Mouse (Mus musculus) CH12.LX (cell line): ENCODE data around the gene Emc10. TPM values are rescaled to one million over a fixed set of nuclear protein-coding genes. Genes with fewer than 3 reads are reported as not detected.
A peak's percentile ranks its signal among the peaks of the same experiment; 100 is the strongest.

Experiments
- DNase-seq: peaks from one replicate; pipeline ENCODE4 v3.0.0-alpha.2; 2013; ENCODE audit errors: extremely low read depth
- H3K27ac ChIP-seq: 2 replicates; pipeline ENCODE4 v1.5.1; 2012; ENCODE audit warnings: low read depth, mild to moderate bottlenecking, control low read depth, moderate library complexity; ENCODE audit not compliant: insufficient read depth
- H3K27me3 ChIP-seq: replicated peaks from 2 replicates; pipeline ENCODE3; 2012; ENCODE audit warnings: inconsistent platforms
- H3K36me3 ChIP-seq, 2 experiments: replicated peaks in 1 of 2; 2 replicates each; pipeline versions ENCODE3 to v1.6.1; 2012; ENCODE audit warnings: inconsistent platforms in 1 of 2, low read length in 1 of 2, mild to moderate bottlenecking in 1 of 2, mixed read lengths in 1 of 2, moderate library complexity in 1 of 2; ENCODE audit not compliant: control insufficient read depth in 1 of 2, insufficient read depth in 1 of 2
- H3K4me1 ChIP-seq, 2 experiments: 2 replicates each; pipeline ENCODE4 v1.6.1; 2012; ENCODE audit warnings: inconsistent platforms in 1 of 2, moderate library complexity in 1 of 2; ENCODE audit not compliant: insufficient read depth in 2 of 2, control insufficient read depth in 1 of 2
- H3K4me2 ChIP-seq: 2 replicates; pipeline ENCODE4 v1.6.1; 2012; ENCODE audit warnings: low read depth, mild to moderate bottlenecking, control low read depth; ENCODE audit not compliant: poor library complexity, insufficient read depth, severe bottlenecking
- H3K4me3 ChIP-seq, 3 experiments: fragments of 150-350 bp in 1 of 3; sonication (generic) in 1 of 3; replicated peaks in 1 of 3; 2 replicates each; pipeline versions ENCODE3 to v1.5.1; 2011 to 2012; ENCODE audit warnings: low read depth in 2 of 3, low read length in 2 of 3, mild to moderate bottlenecking in 2 of 3, moderate library complexity in 2 of 3, control low read depth in 1 of 3, improper control_type of control experiment in 1 of 3, inconsistent platforms in 1 of 3, mixed read lengths in 1 of 3; ENCODE audit not compliant: poor library complexity in 1 of 3
- H3K79me2 ChIP-seq: replicated peaks from 2 replicates; pipeline ENCODE4 v1.6.1; 2012; ENCODE audit warnings: mild to moderate bottlenecking, moderate library complexity; ENCODE audit not compliant: control insufficient read depth, poor library complexity, insufficient read depth, severe bottlenecking; ENCODE audit errors: extremely low read depth
- H3K9ac ChIP-seq: 2 replicates; pipeline ENCODE4 v1.6.1; 2012; ENCODE audit warnings: low read depth, mild to moderate bottlenecking, control low read depth, moderate library complexity; ENCODE audit not compliant: insufficient read depth
- H3K9me3 ChIP-seq: replicated peaks from 2 replicates; pipeline ENCODE3; 2012; ENCODE audit warnings: low read length, inconsistent platforms, mixed read lengths
- BHLHE40 ChIP-seq: IDR thresholded peaks from 2 replicates; pipeline ENCODE4 v1.6.1; 2011; ENCODE audit warnings: mild to moderate bottlenecking, low read depth, low read length, improper control_type of control experiment
- CHD1 ChIP-seq: IDR thresholded peaks from 2 replicates; pipeline ENCODE4 v1.6.1; 2012; ENCODE audit warnings: low read depth, low read length, improper control_type of control experiment, inconsistent platforms
- CHD2 ChIP-seq: IDR thresholded peaks from 2 replicates; pipeline ENCODE4 v1.6.1; 2011; ENCODE audit warnings: low read length, improper control_type of control experiment
- CTCF ChIP-seq, 2 experiments: IDR thresholded peaks in 1 of 2; conservative IDR thresholded peaks in 1 of 2; 2 replicates each; pipeline ENCODE4 v1.5.1; 2011 to 2012; ENCODE audit warnings: low read depth in 2 of 2, low read length in 2 of 2, improper control_type of control experiment in 1 of 2, inconsistent platforms in 1 of 2, mild to moderate bottlenecking in 1 of 2, moderate library complexity in 1 of 2
- ELF1 ChIP-seq: IDR thresholded peaks from 2 replicates; pipeline ENCODE4 v1.6.1; 2014; ENCODE audit warnings: low read depth, mild to moderate bottlenecking, inconsistent platforms, low read length, improper control_type of control experiment
- ETS1 ChIP-seq: conservative IDR thresholded peaks from 2 replicates; pipeline ENCODE4 v1.6.1; 2012; ENCODE audit warnings: low read depth, mild to moderate bottlenecking, inconsistent platforms, low read length, improper control_type of control experiment, moderate library complexity
- GABPA ChIP-seq: IDR thresholded peaks from 2 replicates; pipeline ENCODE4 v1.6.1; 2012; ENCODE audit warnings: low read depth, low read length, improper control_type of control experiment, inconsistent platforms; ENCODE audit not compliant: insufficient replicate concordance
- HCFC1 ChIP-seq: IDR thresholded peaks from 2 replicates; pipeline ENCODE4 v1.6.1; 2012; ENCODE audit warnings: low read depth, mild to moderate bottlenecking, inconsistent platforms, low read length, improper control_type of control experiment
- IRF4 ChIP-seq: IDR thresholded peaks from 2 replicates; pipeline ENCODE4 v1.6.1; 2014; ENCODE audit warnings: low read depth, mild to moderate bottlenecking, inconsistent platforms, low read length, improper control_type of control experiment
- JUN ChIP-seq: IDR thresholded peaks from 2 replicates; pipeline ENCODE4 v1.6.1; 2011; ENCODE audit warnings: low read depth, mild to moderate bottlenecking, low read length, improper control_type of control experiment, moderate library complexity; ENCODE audit not compliant: insufficient read depth
- MAFK ChIP-seq: IDR thresholded peaks from 2 replicates; pipeline ENCODE4 v1.6.1; 2011; ENCODE audit warnings: low read length, improper control_type of control experiment; ENCODE audit not compliant: insufficient replicate concordance
- MAZ ChIP-seq: IDR thresholded peaks from 2 replicates; pipeline ENCODE4 v1.6.1; 2012; ENCODE audit warnings: low read depth, mild to moderate bottlenecking, inconsistent platforms, low read length, improper control_type of control experiment, moderate library complexity
- NELFE ChIP-seq: IDR thresholded peaks from 2 replicates; pipeline ENCODE4 v1.6.1; 2011; ENCODE audit warnings: low read depth, low read length, improper control_type of control experiment
- NRF1 ChIP-seq: IDR thresholded peaks from 2 replicates; pipeline ENCODE4 v1.6.1; 2014; ENCODE audit warnings: low read depth, mild to moderate bottlenecking, inconsistent platforms, low read length, improper control_type of control experiment, moderate library complexity
- PAX5 ChIP-seq: IDR thresholded peaks from 2 replicates; pipeline ENCODE4 v1.6.1; 2012; ENCODE audit warnings: low read length, inconsistent platforms, mixed read lengths
- POLR2AphosphoS2 ChIP-seq: IDR thresholded peaks from 2 replicates; pipeline ENCODE4 v1.6.1; 2011; ENCODE audit warnings: low read depth, low read length, improper control_type of control experiment
- RAD21 ChIP-seq: IDR thresholded peaks from 2 replicates; pipeline ENCODE4 v1.6.1; 2011; ENCODE audit warnings: low read depth, mild to moderate bottlenecking, low read length, improper control_type of control experiment, moderate library complexity
- RCOR1 ChIP-seq: conservative IDR thresholded peaks from 2 replicates; pipeline ENCODE4 v1.6.1; 2012; ENCODE audit warnings: low read depth, mild to moderate bottlenecking, inconsistent platforms, low read length, improper control_type of control experiment
- SIN3A ChIP-seq: IDR thresholded peaks from 2 replicates; pipeline ENCODE4 v1.6.1; 2012; ENCODE audit warnings: low read length, improper control_type of control experiment, inconsistent platforms
- SMC3 ChIP-seq: IDR thresholded peaks from 2 replicates; pipeline ENCODE4 v1.6.1; 2011; ENCODE audit warnings: low read depth, low read length, improper control_type of control experiment
- TCF12 ChIP-seq: IDR thresholded peaks from 2 replicates; pipeline ENCODE4 v1.6.1; 2014; ENCODE audit warnings: low read depth, mild to moderate bottlenecking, inconsistent platforms, low read length, improper control_type of control experiment
- UBTF ChIP-seq: IDR thresholded peaks from 2 replicates; pipeline ENCODE4 v1.6.1; 2012; ENCODE audit warnings: low read depth, mild to moderate bottlenecking, inconsistent platforms, low read length, improper control_type of control experiment, moderate library complexity
- ZNF384 ChIP-seq: IDR thresholded peaks from 2 replicates; pipeline ENCODE4 v1.6.1; 2012; ENCODE audit warnings: low read depth, low read length, improper control_type of control experiment, inconsistent platforms
- dilution Hi-C: fragments of 300-500 bp; cut with MboI; formaldehyde crosslinking; loops from 2 replicates; pipeline ENCODE4 v1.14.3; 2020; ENCODE audit warnings: low sequenced_read_pairs; ENCODE audit not compliant: extremely low pct_unique_long_range_greater_than_20kb, extremely low pct_ligation_motif_present
- in situ Hi-C: fragments of 300-500 bp; cut with MboI; formaldehyde crosslinking; loops from 3 replicates; pipeline ENCODE4 v1.14.3; 2019; ENCODE audit warnings: low sequenced_read_pairs, low pct_ligation_motif_present, low pct_unique_long_range_greater_than_20kb, mixed read lengths
- polyA plus RNA-seq: library from polyadenylated mRNA; unstranded; fragments of >175 nt; gene quantifications from 2 replicates; pipeline ENCODE4 v1.2.1, GENCODE M21; 2012; ENCODE audit warnings: low read depth; ENCODE audit not compliant: insufficient read length
- total RNA-seq, 2 experiments: library from RNA; depleted of rRNA; stranded (reverse); fragments of 300-350 nt in 1 of 2; fragments of >200 nt in 1 of 2; gene quantifications; 2 replicates each; pipeline ENCODE4 v1.2.3; 2012 to 2014

The Emc10 gene
- total and polyA plus RNA-seq, 3 experiments: 14.4 to 49.1 (median 32.4) TPM

- no peaks in the 10 kb centered on the region for H3K27me3 ChIP-seq
- H3K36me3 ChIP-seq: peaks cover 81 to 97% of the 10 kb centered on the region in 2 experiments
- no peak overlapping the region for H3K4me3 ChIP-seq
Observed at GRCm38 (mm10) chr7:44538756-44539624, 42.7 kb upstream of the Emc10 start.

GRCm38 (mm10) chr7:44537496-44537895, 41.2 kb upstream of the Emc10 start:
- H3K9me3 ChIP-seq: no peaks in the 10 kb centered on the region
- peaks cover 50 to 64% of the 10 kb centered on the region in 2 experiments for H3K4me1 ChIP-seq
- dilution Hi-C loops (no loop called here), in situ Hi-C loops (no loop called here)
- no peaks in the 10 kb centered on the region for H3K27me3 ChIP-seq
- H3K79me2 ChIP-seq: no peaks in the 10 kb centered on the region
- TF ChIP-seq RAD21 (no peak), ZNF384 (no peak), CTCF (conservative IDR thresholded peaks at IDR 0.05 in 1 of 2, IDR thresholded peaks at IDR 0.05 in 1 of 2; ENCODE audit: low read depth in 2 of 2, low read length in 2 of 2) (no peak), NELFE (no peak), TCF12 (no peak), IRF4 (no peak), CHD2 (no peak), POLR2AphosphoS2 (no peak), RCOR1 (no peak), ELF1 (no peak), MAFK (no peak), CHD1 (no peak), NRF1 (no peak), JUN (no peak), PAX5 (no peak), GABPA (no peak), HCFC1 (no peak)
- no peak for DNase-seq
- no peak overlapping the region for H3K4me3 ChIP-seq
- 0 out of 2 replicates have a peak overlapping the region, but pooled peaks have one; percentile 61 for H3K27ac ChIP-seq
- H3K36me3 ChIP-seq: peaks cover 72 to 91% of the 10 kb centered on the region in 2 experiments
- no peak overlapping the region for H3K4me2 ChIP-seq
- H3K9ac ChIP-seq: no peak overlapping the region

More at GRCm38 (mm10) chr7:44538756-44539624, 42.7 kb upstream of the Emc10 start:
- no peak overlapping the region for H3K27ac ChIP-seq
- peaks cover 36 to 62% of the 10 kb centered on the region in 2 experiments for H3K4me1 ChIP-seq
- in situ Hi-C loops (no loop called here), dilution Hi-C loops (no loop called here)
- no peak for DNase-seq
- no peaks in the 10 kb centered on the region for H3K79me2 ChIP-seq
- TF ChIP-seq SIN3A: no peak
- no peak for TF ChIP-seq UBTF
- no peak for TF ChIP-seq SMC3
- TF ChIP-seq POLR2AphosphoS2: no peak
- TF ChIP-seq BHLHE40: no peak
- no peak for TF ChIP-seq CHD1
- TF ChIP-seq GABPA: no peak
- TF ChIP-seq ETS1: no peak
- TF ChIP-seq MAZ: no peak
- no peaks in the 10 kb centered on the region for H3K9me3 ChIP-seq
- no peak overlapping the region for H3K4me2 ChIP-seq
- H3K9ac ChIP-seq: no peak overlapping the region
